Mouse (Mus musculus): ENCODE results near the gene Hspe1.
"Not testable (repeated sequence)": the region's sequence is repeated elsewhere in the genome, so short reads cannot be mapped to it uniquely, and the experiment has no call there.

Gene Hspe1

DNA sequence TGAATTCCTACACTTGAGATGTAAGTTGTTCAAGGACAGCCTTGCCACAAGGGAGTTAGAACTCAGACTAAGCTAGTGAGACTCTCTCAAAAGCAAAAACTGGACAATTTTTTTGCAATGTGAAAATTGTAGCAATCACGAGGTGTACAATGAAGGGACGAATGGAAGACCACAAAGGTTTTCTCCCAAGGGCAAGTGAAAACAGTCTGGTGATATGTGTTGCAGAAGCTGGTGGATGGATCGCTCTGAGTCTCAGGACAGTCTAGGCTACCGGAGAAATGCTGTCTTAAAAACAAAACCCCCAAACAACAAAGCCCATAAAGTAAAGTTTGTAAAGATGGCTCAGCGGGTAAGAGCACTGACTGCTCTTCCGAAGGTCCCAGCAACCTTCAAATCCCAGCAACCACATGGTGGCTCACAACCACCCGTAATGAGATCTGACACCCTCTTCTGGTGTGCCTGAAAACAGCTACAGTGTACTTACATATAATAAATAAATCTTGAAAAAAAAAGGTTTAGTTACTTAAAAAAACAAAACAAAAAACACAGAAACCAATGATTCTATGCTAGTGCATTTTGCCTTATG lies 2.1 kb upstream of the Hspe1 start:
- DNase-seq (ENCODE audit: low spot score in 2 of 2): no peak

DNA sequence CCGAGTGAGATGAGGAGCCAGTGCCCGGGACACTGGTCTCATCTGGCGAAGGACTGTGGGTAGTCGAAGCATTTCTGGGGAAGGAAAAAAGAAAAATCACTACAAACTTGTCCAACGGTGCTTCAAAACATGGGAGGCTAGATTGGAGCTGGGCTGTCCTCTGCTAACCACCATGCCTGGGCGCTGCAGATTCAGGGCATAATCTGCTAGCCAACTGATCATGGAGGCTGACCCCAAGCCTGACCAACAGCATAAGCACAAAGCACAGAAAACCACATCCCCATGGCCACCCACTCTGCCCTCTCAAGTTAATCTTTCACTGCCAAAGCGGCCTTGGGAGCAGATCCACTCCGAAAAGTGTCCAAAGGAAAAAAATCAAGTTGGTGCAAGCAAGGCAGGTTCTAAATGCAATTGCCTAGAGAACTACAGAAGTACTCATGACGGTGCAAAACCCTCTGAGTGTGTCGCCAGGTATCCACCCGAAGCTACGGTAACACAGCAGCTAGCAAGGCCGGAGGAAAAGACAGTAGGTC lies 998 bp upstream of the Hspe1 start:
- peak; percentile 14 to 20 for DNase-seq (ENCODE audit: low spot score in 2 of 2)

GRCm38 (mm10) chr1:55087401-55087904 lies 479 bp upstream of the Hspe1 start:
- peak in 1 of 2 experiments; percentile 72 for DNase-seq (ENCODE audit: low spot score in 2 of 2)

DNA sequence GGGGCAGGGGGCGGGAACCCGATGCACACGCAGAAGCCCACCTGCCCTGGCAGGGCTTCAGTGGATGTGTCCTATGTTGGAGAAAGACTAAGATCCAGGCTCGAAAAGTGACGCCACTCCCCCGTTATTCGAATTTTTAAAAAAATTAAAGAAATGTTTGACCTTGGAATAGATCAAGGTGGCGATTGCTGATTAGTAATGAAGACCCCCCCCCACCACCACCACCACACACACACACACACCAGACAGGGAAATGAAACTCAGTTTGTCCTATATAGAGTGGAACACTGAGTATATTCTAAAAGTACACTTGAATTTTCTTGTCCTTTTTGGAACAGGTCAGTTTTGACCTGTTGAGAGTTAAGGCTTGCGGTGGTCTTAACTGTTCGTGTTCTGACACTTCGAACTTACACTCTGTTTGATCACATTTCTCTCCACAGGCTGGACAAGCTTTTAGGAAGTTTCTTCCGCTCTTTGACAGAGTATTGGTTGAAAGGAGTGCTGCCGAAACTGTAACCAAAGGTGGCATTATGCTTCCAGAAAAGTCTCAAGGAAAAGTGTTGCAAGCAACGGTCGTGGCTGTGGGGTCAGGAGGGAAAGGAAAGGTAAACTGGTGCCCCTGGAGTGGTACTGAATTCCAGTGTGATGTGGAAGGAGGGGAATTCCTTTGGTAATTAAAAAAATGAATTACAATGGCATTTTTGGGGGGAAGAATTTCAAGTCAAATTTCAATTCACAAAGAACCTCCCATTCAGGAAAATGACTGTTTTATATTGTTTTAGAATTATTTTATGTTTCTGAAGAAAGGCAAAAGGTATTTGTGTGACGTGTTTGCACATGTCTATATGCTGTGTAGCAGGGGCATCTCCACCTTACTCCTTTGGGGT lies 922 bp downstream of the Hspe1 start:
- DNase-seq (ENCODE audit: low spot score in 2 of 2): no peak

- no peak for DNase-seq (ENCODE audit: low spot score in 2 of 2)
Measured at GRCm38 (mm10) chr1:55089498-55090064, 1.6 kb downstream of the Hspe1 start.

DNA sequence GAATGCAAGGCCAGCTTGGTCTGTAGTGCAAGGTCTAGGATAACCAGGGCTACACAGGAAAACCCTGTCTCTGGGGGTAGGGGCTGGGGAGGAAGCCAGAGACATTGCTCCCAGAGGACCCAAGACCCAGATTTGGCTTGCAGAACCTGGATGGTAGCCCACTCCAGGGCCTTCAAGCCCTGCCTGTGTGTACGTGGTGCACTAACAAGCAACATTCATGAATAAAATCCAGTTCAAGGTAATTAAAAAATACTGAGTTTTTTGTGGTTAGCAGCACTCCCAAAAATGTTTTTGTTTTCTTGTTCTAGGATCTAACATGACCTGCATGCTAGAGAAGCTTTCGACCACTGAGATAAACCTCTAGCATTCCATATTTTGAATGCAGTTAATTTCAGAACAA lies 4.1 kb downstream of the Hspe1 start:
- DNase-seq (ENCODE audit: low spot score in 2 of 2): no peak

- no peak for DNase-seq (ENCODE audit: low spot score in 2 of 2)
Measured at GRCm38 (mm10) chr1:55092469-55092868, 4.5 kb downstream of the Hspe1 start.

DNA sequence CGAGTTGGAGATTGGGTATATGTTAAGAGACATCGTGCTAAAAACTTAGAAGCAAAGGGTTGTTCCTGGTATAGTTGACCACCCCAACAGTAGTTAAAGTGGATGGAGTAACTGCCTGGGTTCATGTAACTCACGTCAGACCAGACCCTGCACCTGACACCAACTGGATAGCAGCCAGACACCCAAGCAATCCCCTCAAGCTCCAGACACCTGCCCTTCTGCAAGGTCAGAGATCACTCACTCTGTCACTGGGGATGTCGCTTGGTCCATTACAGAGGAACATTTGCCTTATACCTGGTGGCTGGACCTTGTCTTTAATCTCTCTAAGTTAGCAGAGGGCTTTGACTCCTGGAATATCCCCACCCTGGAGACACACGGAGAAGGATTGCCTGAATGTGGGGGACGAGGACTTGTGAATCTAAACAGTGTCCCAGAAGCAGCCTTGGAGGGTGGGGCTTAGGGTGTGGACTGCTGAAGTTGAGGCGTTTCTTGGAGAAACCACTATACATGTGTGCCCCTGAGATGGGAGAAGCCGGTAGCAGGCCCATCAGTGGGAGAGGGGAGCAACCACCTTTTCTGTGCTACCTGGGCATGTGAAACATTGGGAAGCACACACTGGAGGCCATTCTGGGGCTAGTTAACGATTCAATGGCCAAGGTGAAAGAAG lies 19.1 kb downstream of the Hspe1 start:
- DNase-seq (ENCODE audit: low spot score in 2 of 2): no peak

DNA sequence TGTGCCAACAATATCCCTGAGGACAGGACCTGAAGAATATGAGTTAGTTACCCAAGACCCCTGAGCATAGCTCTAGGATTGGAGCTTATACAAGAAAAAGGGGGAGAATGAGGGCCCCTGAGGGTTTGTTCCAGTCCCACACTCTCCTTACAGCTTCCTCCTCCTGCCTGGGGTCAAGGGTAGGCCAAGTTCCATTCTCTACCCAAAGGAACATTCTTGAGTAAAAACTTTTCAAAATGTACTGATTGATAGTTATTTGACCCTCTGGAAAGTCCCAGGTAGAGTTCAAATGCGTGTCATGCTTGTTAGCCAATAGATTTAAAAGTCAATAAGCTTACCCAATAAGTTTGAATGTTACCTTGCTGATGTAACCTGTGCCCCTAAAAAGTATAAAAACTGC lies 19.7 kb downstream of the Hspe1 start:
- DNase-seq (ENCODE audit: low spot score in 2 of 2): no peak

GRCm38 (mm10) chr1:55108473-55108872 lies 20.5 kb downstream of the Hspe1 start:
- DNase-seq (ENCODE audit: low spot score in 2 of 2): no peak

GRCm38 (mm10) chr1:55109066-55109766 lies 21.3 kb downstream of the Hspe1 start:
- DNase-seq (ENCODE audit: low spot score in 2 of 2): no peak

DNA sequence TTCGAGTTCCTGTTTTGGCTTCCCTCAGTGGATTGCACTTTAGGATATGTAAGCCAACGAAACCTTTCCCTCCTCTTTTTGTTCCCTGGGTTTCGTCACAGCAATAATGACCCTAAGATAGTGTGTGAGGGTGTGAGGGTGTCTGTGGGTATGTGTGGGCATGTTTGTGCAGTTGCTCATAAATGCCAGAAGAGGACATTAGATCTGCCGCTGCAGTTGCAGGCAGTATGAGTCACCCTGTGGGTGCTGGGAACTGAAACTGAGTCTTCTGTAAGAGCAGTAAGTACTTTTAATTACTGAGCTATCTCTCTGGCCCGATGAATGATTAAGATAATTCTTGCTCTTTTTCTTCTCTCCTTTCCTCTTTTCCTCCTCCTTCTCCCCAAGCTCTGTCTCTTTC lies 35.1 kb downstream of the Hspe1 start:
- no peak for DNase-seq (ENCODE audit: low spot score in 2 of 2)

GRCm38 (mm10) chr1:55123561-55123960 lies 35.6 kb downstream of the Hspe1 start:
- DNase-seq (ENCODE audit: low spot score in 2 of 2): no peak

DNA sequence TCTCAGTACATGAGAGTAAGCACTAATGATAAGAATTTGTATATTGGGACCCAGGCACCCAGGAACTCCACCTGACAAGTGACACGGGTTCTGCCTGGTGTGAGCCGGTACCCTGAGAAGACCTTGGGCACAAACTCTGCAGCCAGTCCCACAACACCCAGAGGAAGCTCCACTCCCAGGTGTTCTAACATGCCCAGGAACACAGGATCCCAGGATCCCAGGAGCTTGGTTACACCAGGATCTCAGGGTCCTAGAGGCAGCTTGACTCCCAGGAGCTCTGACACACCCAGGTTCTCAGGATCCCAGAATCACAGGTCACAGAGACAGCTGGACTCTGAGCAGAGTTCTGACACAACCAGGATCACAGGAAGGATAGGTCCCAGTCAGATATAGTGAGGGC lies 36.2 kb downstream of the Hspe1 start:
- DNase-seq (ENCODE audit: low spot score in 2 of 2): not testable (repeated sequence)

DNA sequence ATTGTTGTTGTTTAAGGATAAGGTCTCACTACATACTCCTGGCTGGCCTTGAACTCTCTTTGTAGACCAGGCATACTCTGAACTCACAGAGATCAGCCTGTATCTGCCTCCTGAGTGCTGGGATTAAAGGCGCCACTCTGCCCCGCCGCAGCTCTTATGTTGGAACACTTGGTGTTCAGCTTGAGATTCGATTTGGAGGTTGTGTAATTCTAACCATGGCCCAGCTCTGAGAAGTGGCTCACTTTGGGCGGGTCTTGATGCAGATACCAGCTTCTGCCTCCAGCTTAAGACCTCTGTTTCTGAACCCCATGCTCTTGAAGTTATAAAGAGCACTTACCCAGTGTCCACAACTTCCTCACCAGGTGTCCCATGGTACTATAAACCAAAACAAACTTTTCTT lies 41.8 kb downstream of the Hspe1 start:
- no peak for DNase-seq (ENCODE audit: low spot score in 2 of 2)

- no peak for DNase-seq (ENCODE audit: low spot score in 2 of 2)
Measured at GRCm38 (mm10) chr1:55130190-55130916, 42.4 kb downstream of the Hspe1 start.

DNA sequence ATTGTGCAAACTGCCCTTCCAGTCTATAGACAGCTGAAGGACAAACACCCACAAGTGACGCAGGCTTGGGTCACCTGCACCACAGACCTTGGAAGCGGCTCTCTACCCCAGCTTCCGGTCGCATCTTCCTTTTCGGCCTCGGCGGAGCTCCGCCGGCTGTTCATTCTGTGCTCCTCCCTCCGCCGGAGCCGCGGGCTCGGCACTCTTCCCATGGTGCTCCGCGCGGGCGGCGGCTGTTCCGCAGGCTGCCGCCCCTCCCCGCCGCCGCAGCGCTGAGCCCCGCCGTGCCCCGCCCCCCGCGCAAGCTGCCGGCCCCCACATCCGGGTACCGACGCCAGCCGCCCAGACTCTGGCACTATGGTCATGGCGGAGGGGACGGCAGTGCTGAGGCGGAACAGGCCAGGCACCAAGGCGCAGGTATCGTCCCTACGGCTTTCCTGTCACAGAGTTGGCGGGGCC lies 43.0 kb downstream of the Hspe1 start, which contains the start of gene Mob4:
Gene Mob4, plus strand, starts transcription at position 289 of the 459 bp plus-strand sequence.
- DNase-seq (ENCODE audit: low spot score in 2 of 2): peak; percentile 88 to 90

GRCm38 (mm10) chr1:55131424-55132014 lies 43.6 kb downstream of the Hspe1 start:
- peak; percentile 37 to 56 for DNase-seq (ENCODE audit: low spot score in 2 of 2)

GRCm38 (mm10) chr1:55132308-55132707 lies 44.4 kb downstream of the Hspe1 start:
- no peak for DNase-seq (ENCODE audit: low spot score in 2 of 2)

GRCm38 (mm10) chr1:55133173-55133572 lies 45.2 kb downstream of the Hspe1 start:
- no peak for DNase-seq (ENCODE audit: low spot score in 2 of 2)

All from right cerebral cortex, adult 2 months (tissue).